Mouse (Mus musculus) mouse trophoblast stem cell (cell line): ENCODE measurements around the gene Map6d1.

ENCODE experiments used
- in situ Hi-C, 2 experiments: fragments of 300-500 bp; cut with MseI, MboI; formaldehyde crosslinking; loops; 2 replicates in 1 of 2; 3 replicates in 1 of 2; pipeline ENCODE4 v1.15.1; 2025

The Map6d1 gene

DNA sequence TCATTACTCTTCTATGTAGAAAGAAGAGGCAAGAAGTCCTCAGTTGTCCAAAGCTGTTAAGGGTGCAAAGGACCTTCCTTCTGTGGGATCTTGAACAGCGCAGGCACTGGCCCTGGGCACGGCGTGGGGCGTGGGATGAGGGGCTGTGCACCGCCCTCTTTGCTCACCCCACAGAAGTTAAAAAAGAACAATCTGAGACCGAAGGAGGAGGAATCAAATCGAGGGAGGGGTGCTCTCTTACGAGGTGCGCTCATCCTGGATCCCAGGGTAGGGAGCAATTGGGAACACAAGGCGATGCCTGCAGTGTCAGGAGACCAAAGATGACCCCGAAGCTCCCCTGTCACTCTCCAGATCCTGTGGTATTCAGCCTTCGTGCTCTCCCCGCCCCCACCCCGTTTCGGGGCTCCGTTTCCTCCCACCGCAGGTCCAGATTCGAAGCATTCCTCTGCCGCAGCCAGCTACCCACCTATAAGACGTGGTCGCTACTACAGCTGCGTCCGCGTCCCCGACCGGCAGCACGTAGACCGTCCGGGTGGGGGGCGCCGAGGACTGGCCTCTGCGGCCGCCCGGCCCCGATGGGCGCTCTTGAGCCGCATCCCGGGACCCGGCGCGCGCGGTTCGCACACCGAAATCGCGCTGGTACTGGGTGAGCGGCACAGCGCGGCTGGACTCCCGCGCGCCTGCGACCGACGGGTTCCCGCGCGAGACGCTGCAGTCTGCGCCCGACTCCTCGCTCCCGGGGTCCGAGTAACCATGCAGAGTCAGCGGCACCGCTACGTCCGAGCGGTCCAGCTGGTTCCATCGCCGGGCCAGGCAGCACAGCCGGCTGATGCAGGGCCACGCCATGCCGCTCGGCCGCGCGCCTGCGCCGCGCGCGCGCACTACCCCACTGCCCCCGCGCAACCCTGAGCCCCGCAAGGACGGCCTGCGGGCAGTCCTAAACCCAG, at the start of gene Map6d1:
Gene Map6d1, minus strand, starts transcription at position 891 of the 947 bp plus-strand sequence.
- in situ Hi-C loops: no loop called here

DNA sequence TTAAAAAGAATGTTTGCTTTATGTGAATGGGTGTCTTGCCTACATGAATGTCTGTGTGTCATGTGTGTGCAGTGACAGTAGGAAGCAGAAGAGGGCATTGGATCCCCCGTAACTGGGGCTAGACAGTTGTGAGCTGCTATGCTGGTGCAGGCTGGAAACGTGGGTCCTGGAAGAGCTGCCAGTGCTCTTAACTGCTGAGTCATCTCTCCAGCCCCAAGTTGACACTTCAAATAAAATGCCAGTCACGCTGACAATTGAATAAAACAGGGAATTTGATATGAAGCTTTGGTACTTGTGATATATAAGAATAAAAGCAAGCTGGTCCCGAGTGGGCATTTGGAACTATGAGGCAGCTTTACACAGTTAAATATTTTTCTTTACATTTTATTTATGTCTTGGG, 39.1 kb upstream of the Map6d1 start:
- in situ Hi-C loops: no loop called here

DNA sequence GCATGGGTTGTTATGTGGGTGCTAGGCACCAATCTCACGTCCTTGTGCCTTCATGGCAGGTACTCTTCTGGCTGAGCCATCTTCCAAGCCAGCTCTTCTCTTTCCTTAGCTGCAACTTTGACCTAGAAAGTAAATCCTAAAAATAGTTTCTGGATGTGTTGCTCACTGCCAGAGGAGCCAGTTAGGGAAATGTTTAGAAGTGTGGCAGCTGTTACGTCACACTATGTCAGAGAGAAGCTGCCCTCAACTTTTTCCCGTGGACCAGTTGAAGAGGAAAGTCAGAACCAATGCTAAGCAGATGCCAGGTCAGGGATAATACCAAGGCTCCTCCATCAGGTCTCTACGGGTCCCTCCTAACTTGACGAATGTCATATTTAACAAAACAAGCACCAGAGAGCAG, 38.2 kb upstream of the Map6d1 start:
- in situ Hi-C loops: no loop called here

DNA sequence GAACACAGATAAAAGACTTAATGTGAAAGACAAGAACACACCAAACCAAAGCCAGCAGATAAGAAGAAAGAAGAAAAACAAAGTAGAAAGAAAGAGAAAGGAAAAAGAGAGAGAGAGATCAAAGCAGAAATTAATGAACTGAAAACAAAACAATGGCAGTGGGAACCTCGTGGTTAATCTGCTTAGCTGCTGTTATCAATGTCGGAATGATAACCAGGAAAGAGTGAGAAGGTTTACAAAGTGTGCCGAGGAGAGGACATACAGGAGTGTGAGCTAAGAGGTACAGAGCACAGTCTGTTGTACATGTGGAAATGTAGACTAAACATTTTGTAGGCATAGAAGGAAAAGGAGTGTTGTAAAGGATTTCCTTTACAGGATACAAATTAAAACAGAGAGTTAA, 31.8 kb upstream of the Map6d1 start:
- in situ Hi-C loops: no loop called here

DNA sequence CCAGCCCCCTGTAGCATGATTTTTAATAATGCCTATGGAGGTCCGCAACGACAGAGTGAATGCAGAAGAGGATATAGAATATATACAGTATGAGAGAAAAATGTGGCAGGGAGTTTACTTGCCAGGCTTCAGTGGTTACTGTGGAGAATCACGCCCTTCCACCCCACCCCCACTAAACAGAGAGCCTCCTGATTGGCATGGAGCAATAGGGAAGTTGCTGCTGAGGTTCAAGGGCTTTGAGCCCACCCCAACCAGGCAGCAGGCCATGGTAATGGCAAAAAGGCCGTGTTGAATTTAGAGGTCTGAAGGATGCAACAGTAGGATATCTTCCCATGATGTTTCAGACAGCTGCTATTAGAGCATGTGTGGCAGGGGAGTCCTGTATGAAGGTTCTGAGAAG, 30.2 kb upstream of the Map6d1 start:
- in situ Hi-C loops: no loop called here

DNA sequence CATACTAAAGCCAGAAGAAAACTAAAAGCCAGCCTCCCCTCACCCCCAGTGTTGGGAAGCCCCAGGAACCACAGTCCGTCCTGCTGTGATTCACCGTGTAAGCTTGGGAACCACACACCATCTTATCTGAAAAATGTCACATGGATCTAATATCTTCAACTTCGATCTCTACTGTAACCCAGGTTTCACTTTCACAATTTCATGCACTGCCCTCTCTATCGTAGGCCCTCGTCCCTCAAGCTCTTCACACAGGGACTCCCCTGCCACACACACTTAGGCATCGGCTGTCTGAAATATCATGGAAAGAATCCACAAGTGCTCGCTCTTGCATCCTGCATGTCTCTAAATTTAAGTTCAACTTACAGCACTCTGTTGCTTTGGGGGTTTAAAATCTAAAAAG, 23.9 kb upstream of the Map6d1 start:
- in situ Hi-C loops: no loop called here

DNA sequence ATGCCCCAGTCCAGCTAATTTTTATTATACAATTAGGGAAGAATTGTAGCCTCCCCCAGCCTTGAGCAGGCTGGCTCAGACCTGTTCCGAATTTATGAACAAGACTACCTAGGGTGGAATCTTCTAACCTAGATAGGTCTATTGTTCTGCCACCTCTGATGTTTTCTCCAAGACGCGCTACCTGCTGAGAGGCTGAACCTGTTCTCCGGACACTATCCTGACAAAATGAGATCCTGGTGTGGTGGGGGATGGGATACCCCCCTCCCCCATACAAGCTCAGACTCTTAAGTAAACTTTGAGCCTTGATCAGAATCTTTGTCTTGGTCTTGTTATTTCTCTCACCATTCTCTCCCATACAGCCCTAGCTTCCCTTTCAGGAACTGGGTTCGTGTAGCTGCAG, 16.8 kb upstream of the Map6d1 start:
- in situ Hi-C loops: no loop called here

DNA sequence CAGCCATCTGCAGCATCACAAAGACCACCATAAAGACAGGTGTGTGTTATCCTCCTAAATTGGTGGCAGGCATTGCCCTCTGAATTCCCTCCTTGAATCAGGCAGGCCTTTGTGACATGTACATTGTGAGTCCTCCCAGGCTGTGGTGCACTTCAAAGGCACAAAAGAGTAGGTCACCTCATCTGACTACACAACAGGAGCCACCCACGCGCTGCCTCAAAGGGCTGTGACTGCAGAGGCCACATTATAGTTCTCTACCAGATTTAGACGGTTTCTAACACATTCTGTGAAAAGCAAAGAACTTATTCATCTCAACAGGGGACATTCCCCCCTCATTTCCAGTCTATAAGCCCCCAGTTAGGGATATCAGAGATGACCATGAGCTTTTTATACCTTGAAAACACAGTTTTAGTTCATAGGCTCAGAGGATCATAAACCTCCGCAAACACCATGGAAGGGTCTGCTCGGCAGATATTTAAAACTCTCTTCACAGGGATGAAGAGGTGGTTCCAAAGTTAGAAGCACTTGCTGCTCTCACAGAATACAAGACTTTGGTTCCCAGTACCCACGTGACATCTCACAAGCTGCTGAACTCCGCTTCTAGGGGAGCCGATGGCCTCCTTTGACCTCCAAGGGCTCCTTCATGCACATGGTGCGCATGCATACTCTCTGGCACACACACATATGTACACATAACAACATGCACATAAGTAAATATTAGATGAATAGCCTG, 7.5 kb upstream of the Map6d1 start:
- in situ Hi-C loops: no loop called here

DNA sequence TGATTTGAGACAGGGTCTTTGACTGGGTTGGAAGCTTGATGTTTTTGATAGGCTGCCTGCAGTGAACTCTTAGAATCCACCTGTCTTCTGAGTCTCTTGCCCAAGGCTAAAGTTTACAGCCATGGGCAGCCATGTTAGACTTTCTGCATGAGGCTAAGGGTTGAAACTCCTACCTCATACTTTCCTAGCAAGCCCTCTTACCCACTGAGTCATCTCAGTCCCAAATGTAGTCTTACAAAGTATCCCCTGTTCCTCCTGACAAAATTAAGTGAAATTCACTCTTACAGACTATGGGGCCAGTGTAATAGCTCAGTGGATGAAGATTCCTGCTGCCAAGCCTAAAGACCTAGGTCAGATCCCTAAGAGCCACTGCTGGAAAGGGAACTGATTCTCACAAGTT, 5.9 kb upstream of the Map6d1 start:
- in situ Hi-C loops: no loop called here

DNA sequence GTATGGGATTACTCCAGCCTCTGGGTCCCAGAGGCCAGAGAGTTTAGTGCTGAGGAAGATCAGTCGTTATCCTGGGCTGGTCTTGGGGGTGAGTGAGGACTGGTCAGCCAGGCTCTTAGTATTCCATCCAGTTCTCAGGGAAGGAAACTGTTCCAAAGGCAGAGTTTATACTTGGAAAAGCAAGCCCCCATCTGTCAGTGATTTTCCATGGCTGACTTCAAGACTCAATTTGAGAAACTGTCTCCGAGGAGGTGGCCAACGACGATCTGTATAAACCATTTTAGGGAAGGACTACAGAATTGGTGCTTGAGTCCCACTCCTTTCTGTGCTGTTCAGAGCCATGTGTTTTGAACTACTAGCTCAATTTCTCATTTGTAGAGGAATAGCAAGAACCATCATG, 2.5 kb downstream of the Map6d1 start:
- in situ Hi-C loops: no loop called here

DNA sequence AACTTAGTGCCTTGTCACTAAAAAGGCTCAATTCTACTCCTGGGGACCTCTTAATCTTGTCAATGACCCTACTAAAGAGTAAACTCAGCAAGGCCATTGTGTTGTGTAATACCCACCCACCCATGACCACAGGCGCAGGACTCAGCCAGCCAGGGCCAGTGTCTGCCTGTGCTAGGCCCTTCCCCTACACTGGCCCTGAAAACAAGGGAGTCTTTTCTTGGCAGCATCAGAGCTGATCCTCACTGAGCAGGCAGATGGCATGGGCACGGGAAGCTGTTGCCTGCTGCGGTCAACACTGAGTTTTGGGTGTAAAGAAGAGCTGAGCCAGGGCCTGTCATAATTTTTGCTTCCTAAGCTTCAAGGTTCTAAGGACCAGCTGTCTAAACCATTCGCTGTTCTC, 3.7 kb downstream of the Map6d1 start:
- in situ Hi-C loops: no loop called here

DNA sequence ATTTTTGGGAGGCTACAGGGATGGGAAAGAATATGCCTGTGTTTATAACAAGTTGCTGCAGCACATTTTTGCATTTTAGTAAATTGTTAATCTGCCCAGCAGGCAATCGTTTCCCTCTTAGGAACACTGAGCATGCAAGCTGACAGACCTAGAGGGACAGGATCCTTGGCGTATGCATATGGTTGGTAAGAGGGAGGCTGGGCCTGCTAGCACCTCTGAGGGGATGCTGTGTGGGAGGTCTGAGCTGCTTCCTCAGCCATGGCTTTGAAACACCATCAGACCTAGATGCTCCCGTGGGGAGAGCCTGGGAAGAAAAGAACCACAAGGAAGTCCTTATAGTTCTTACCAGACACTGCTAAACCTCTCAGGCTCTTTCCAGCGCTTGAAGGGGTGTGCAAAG, 6.8 kb downstream of the Map6d1 start:
- in situ Hi-C loops: no loop called here

DNA sequence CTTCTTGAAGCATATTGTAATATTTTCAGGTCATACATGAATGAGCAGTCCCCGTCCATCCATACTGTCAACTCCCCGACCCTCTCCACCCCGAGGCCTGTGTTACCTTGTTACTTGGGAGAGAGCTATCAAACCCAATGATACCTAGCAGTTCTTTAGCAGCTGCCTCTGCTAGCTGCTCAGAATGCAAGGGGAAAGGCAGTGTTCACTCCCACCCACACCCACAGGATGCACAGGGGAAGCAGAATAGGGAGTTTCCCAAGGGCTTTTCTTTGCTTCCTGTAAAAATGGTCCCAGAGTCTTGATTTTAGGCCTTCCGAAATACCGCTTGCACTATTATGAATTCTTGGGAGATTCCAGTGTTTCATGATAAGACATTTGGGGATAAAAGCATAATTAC, 13.0 kb downstream of the Map6d1 start:
- in situ Hi-C loops: loop anchor here in 1 of 2 experiments (10.0 kb wide), 1 partner anchor 257 kb away; no protein-coding TSS in a partner anchor

DNA sequence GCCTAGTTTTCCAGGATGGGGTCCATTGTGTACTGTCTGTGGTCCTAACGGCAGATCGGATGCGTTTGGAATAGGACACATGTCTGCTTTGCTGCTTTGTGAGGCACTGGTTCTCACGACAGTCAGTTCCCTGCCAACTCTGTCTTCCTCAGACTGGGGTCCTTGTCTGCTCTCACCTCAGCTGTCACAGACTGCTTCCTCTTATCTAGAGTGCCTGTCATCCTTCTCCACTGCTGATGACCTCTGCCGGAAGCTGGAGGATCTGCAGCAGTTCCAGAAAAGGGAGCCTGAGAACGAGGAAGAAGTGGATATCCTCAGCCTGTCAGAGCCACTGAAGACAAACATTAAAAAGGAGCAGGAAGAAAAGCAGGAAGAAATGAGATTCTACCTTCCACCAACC, 13.7 kb downstream of the Map6d1 start:
- in situ Hi-C loops: loop anchor here in 1 of 2 experiments (10.0 kb wide), 1 partner anchor 257 kb away; no protein-coding TSS in a partner anchor

DNA sequence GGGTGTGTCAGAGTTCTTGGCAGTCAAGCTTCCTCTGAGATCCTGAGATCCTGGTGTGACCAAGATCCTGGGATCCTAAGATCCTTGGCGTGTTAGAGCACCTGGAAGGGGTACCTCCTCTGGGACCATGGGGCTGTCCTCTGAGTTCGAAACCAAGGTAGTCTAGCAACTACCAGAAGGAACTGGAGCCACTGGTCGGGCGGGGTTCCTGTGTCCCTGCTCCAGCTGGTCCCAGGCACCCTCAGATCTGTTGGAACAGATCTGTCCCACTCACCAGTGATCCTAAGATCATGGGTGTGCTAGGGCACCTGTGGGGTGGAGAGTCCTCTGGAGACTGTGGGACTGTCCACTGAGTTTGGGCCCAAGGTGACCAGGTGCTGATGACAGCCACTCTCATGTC, 14.5 kb downstream of the Map6d1 start:
- in situ Hi-C loops: loop anchor here in 1 of 2 experiments (10.0 kb wide), 1 partner anchor 258 kb away; no protein-coding TSS in a partner anchor

DNA sequence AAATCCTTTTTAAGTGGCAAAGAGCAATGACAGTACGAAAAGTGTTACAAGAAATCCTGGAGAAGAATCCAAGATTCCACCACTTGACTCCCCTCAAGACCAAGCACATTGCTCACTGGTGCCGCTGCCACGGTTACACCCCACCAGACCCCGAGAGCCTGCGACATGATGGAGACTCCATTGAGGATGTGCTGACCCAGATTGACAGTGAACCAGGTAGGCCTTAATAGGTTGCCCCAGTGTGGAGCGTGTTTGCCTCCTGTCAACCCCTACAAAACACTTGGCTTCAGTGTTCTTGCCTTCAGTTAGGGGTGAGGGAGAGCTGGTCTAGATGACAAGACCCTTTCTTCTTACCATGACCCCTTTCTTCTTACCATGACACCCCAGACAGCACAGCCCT, 18.4 kb downstream of the Map6d1 start:
- in situ Hi-C loops: loop anchor here in 1 of 2 experiments (10.0 kb wide), 1 partner anchor 262 kb away; no protein-coding TSS in a partner anchor

DNA sequence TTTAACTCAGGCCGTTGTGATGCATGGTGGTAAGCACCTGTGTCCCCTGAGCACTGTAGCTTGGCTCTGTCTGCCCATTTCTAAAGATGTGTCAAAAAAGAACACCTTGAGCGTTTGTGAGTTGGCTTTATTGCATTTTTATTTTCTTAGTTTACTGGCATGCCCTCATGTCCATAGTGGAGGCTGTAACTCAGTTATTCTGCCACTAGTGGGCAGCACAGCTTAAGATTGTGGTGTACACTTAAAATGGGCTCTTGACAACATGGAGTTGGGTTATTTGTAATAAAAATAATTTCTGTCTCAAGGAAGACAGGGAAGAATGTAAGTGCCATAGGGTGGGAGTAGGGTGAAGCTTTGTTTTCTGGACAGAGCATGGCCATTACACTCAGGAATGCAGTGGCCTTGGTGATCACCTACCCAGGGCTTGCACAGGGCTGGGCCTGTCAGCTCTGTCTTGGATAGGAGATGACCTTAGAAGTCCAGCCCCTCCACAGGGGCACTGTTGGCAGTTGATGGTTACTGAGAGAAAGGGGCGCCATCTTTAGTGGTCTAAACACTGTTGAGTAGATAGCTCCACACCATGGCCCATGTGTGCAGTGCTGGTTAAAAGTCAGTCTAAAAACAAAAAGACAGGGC, 27.4 kb downstream of the Map6d1 start:
- in situ Hi-C loops: no loop called here

DNA sequence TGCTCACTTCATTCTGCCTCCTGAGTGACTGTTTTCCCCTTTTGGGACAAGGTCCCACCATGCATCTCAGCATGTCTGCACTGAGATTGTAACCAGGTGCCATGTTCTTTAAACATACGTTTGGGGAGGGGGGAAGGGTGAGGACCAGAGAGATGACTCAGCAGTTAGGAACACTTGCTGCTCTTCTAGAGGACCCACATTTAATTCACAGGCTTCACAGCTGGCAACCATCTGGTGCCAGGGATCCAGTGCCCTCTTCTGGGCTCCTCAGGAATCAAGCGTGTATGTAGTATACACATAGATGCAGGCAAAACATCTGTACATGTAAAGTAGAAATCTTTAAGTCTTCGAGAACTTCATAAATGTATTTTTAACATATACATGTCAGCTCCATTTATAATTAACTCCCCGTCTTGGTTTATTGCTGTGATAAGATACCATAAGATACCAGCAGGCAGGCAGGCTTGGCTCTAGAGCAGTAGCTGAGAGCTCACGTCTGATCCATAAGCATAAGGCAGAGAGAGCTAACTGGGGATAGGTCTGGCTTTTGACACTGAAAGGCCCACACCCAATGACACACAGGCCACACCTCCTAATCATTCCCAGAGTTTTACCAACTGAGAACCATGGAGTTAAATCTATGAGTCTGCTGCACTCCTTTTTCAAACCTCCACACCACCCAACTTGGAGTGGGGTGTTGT, 41.5 kb downstream of the Map6d1 start:
- in situ Hi-C loops: no loop called here

DNA sequence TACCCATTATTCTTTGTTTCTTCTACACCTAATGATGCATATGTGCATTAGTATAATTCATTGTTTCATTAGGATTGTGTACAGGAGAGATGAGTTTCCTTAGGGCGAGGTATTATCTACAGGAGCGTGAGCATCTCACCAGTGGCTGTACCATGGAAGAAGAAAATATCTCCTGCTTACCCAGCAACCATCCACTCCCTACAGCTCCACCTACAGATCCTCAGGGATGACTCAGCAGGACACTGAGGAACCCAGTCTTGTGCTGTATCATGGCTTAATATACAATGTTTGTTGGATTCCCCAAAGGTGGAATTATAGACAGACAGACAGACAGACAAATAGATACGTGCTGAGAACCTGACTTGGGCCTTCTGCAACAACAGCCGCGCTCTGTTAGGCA, 44.2 kb downstream of the Map6d1 start:
- in situ Hi-C loops: no loop called here

DNA sequence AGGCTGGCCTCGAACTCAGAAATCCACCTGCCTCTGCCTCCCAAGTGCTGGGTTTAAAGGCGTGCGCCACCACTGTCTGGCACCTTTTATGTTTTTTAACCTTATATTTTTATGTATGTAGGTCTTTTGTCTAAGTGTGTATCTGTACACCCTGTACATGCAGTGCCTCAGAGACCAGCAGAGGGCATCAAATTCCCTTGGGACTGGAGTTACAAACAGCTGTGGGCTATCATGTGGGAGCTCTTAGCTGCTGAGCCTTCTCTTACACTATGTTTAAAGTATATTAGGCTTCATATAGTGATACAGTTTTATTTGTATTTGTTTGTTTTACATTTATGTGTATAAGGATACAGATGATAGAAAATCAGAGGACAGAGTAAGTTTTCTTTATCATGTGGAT, 45.6 kb downstream of the Map6d1 start:
- in situ Hi-C loops: no loop called here

DNA sequence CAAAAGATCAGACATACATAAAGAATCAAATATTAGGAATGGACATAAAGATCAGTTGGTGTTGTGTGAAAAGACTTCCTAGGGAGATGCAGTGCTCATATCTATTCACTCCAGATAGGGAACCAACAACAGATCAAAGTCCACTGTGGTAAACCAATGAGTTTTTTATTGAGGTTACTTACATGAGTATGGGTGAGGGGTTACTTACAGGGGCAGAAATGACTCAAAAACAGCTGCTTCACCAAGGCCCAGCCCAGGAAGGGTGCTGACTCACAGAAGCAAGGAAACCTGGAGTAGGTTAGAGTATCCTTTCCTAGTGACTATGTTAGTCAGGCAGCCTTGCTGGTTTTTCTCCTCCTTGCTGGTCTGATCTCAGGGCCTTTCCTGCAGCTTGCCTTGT, 49.1 kb downstream of the Map6d1 start:
- in situ Hi-C loops: no loop called here
